Mouse (Mus musculus) MEL (cell line): Measurements from ENCODE around the gene S100b.

Experiments
- CTCF ChIP-seq, 3 experiments: IDR thresholded peaks in 2 of 3; conservative IDR thresholded peaks in 1 of 3; 2 replicates each; pipeline ENCODE4 v1.5.1; 2011 to 2012; ENCODE audit warnings: low read length in 3 of 3, low read depth in 2 of 3, mild to moderate bottlenecking in 2 of 3, improper control_type of control experiment in 1 of 3, inconsistent platforms in 1 of 3, mixed read lengths in 1 of 3, moderate library complexity in 1 of 3; ENCODE audit not compliant: control insufficient read depth in 1 of 3, insufficient read depth in 1 of 3, poor library complexity in 1 of 3, severe bottlenecking in 1 of 3
- EP300 ChIP-seq, 2 experiments: IDR thresholded peaks; 2 replicates each; pipeline ENCODE4 v1.6.1; 2011; ENCODE audit warnings: improper control_type of control experiment in 2 of 2, low read length in 2 of 2, low read depth in 1 of 2, mild to moderate bottlenecking in 1 of 2
- GATA1 ChIP-seq: IDR thresholded peaks from 2 replicates; pipeline ENCODE4 v1.6.1; 2011; ENCODE audit warnings: low read depth, low read length, improper control_type of control experiment
- HCFC1 ChIP-seq: IDR thresholded peaks from 2 replicates; pipeline ENCODE4 v1.6.1; 2012; ENCODE audit warnings: low read depth, mild to moderate bottlenecking, inconsistent platforms, low read length, improper control_type of control experiment, moderate library complexity
- MXI1 ChIP-seq: IDR thresholded peaks from 2 replicates; pipeline ENCODE4 v1.6.1; 2011; ENCODE audit warnings: mild to moderate bottlenecking, low read depth, low read length, improper control_type of control experiment
- MYC ChIP-seq: IDR thresholded peaks from 2 replicates; pipeline ENCODE4 v1.6.1; 2011; ENCODE audit warnings: low read depth, mild to moderate bottlenecking, low read length, improper control_type of control experiment, moderate library complexity
- POLR2A ChIP-seq, 2 experiments: IDR thresholded peaks; 2 replicates each; pipeline ENCODE4 v1.6.1; 2011 to 2012; ENCODE audit warnings: low read length in 2 of 2, mild to moderate bottlenecking in 2 of 2, control low read depth in 1 of 2, improper control_type of control experiment in 1 of 2, low read depth in 1 of 2, moderate library complexity in 1 of 2; ENCODE audit not compliant: control insufficient read depth in 1 of 2, insufficient read depth in 1 of 2, poor library complexity in 1 of 2
- TBP ChIP-seq: IDR thresholded peaks from 2 replicates; pipeline ENCODE4 v1.8.0; 2011; ENCODE audit warnings: low read depth, low read length, improper control_type of control experiment
- ZC3H11A ChIP-seq: IDR thresholded peaks from 2 replicates; pipeline ENCODE4 v1.6.1; 2012; ENCODE audit warnings: low read depth, mild to moderate bottlenecking, inconsistent platforms, low read length, improper control_type of control experiment

- no peak for TF ChIP-seq ZC3H11A
- no peak for TF ChIP-seq CTCF (IDR thresholded peaks at IDR 0.05 in 2 of 3, conservative IDR thresholded peaks at IDR 0.05 in 1 of 3; ENCODE audit: control insufficient read depth in 1 of 3, insufficient read depth in 1 of 3, low read depth in 2 of 3, low read length in 3 of 3, poor library complexity in 1 of 3, severe bottlenecking in 1 of 3)
- no peak for TF ChIP-seq HCFC1
- TF ChIP-seq MYC: no peak
- TF ChIP-seq EP300 (IDR thresholded peaks at IDR 0.05; ENCODE audit: low read depth in 1 of 2, low read length in 2 of 2): no peak
- TF ChIP-seq GATA1: no peak
- TF ChIP-seq MXI1: no peak
- TF ChIP-seq TBP: no peak
- TF ChIP-seq POLR2A (IDR thresholded peaks at IDR 0.05; ENCODE audit: control insufficient read depth in 1 of 2, insufficient read depth in 1 of 2, low read depth in 1 of 2, low read length in 2 of 2, poor library complexity in 1 of 2): no peak
Observed at GRCm38 (mm10) chr10:76289936-76290671, 36.5 kb downstream of the S100b start.
